Mouse (Mus musculus) intestine, postnatal 0 days (tissue): ENCODE results near the gene Gm6812. TPM values are rescaled to one million over a fixed set of nuclear protein-coding genes. Genes with fewer than 3 reads are reported as not detected.
"Not testable (repeated sequence)": the region's sequence is repeated elsewhere in the genome, so short reads cannot be mapped to it uniquely, and the experiment has no call there.

Source experiments
- ATAC-seq: fragments of 200-750 bp; cut with Nextera tagmentation; 2 replicates; pipeline ENCODE4 v1.8.0; 2017; ENCODE audit warnings: mild to moderate bottlenecking, moderate TSS enrichment, moderate library complexity
- H3K27ac ChIP-seq: fragments of 300-500 bp; sonication (generic); 2 replicates; pipeline ENCODE4 v1.5.1; 2014; ENCODE audit warnings: mild to moderate bottlenecking, low read depth, low read length, moderate library complexity
- H3K27me3 ChIP-seq: fragments of 300-500 bp; sonication (generic); replicated peaks from 2 replicates; pipeline ENCODE4 v1.6.1; 2014; ENCODE audit warnings: low read length, mixed read lengths; ENCODE audit not compliant: control insufficient read depth, insufficient read depth
- H3K36me3 ChIP-seq: fragments of 300-500 bp; sonication (generic); 2 replicates; pipeline ENCODE4 v1.6.1; 2014; ENCODE audit warnings: mild to moderate bottlenecking, moderate library complexity; ENCODE audit not compliant: control insufficient read depth, insufficient read depth
- H3K4me1 ChIP-seq: fragments of 300-500 bp; sonication (generic); replicated peaks from 2 replicates; pipeline ENCODE4 v1.6.1; 2014; ENCODE audit warnings: antibody characterized with exemption, low read length, mixed read lengths; ENCODE audit not compliant: control insufficient read depth, insufficient read depth
- H3K4me2 ChIP-seq: fragments of 300-500 bp; sonication (generic); replicated peaks from 2 replicates; pipeline ENCODE4 v1.6.1; 2014; ENCODE audit warnings: low read depth, mild to moderate bottlenecking, moderate library complexity
- H3K4me3 ChIP-seq: fragments of 300-500 bp; sonication (generic); 2 replicates; pipeline ENCODE4 v1.5.1; 2014; ENCODE audit warnings: low read depth, low read length
- H3K9ac ChIP-seq: fragments of 300-500 bp; sonication (generic); 2 replicates; pipeline ENCODE4 v1.6.1; 2014; ENCODE audit warnings: mild to moderate bottlenecking, low read depth, low read length
- H3K9me3 ChIP-seq: fragments of 300-500 bp; sonication (generic); 2 replicates; pipeline ENCODE4 v1.6.1; 2016; ENCODE audit warnings: mixed run types; ENCODE audit not compliant: control insufficient read depth
- CTCF ChIP-seq: sonication (generic); IDR thresholded peaks from 2 replicates; pipeline ENCODE4 v1.5.1; 2016; ENCODE audit warnings: low read depth, mild to moderate bottlenecking, control low read depth, antibody characterized with exemption, moderate library complexity
- WGBS: fragments of 180-500 bp; shearing (Covaris S2); extraction: QIAGEN DNeasy Blood & Tissue Kit; methylation state at CpG from one replicate; pipeline ENCODE4 v1.1.7; 2014; 5-methylcytosine and 5-hydroxymethylcytosine counted together
- polyA plus RNA-seq: library from polyadenylated mRNA; unstranded; fragments of >200 nt; fragmentation: Nextera tagmentation; extraction: Ambion mirVana; gene quantifications from 2 replicates; pipeline ENCODE4 v1.2.1, GENCODE M21; 2015

Gm6812 gene
- polyA plus RNA-seq: not detected in 2 replicates

DNA sequence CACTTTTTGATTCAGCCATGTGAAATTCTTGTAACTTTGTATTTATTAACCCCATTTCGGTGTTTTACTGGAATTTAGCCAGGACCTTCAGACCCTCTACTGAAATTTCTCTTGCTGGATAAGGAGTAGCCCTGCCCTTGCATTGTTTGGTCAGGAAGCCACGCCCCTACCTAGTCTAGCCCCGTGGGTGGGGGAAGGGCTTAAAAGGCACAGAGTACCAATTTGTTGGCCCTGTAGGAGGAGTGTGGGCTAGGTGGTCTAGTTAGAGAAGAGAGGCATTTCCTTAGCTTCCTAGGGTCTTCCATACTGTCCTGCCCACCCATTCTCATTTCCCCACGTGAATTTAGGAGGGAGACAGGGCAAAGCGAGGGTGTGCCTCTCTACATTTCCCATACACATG is at the start of gene Gm6812:
Gene Gm6812 (minus strand): TSS at position 101 of the 400 bp plus-strand sequence.
- H3K4me1 ChIP-seq, H3K4me2 ChIP-seq, H3K9ac ChIP-seq, H3K9me3 ChIP-seq, H3K36me3 ChIP-seq, H3K27ac ChIP-seq, ATAC-seq, H3K27me3 ChIP-seq, H3K4me3 ChIP-seq: not testable (repeated sequence)
- 65% methylated on average over 3 of the region's 5 CpGs for WGBS

DNA sequence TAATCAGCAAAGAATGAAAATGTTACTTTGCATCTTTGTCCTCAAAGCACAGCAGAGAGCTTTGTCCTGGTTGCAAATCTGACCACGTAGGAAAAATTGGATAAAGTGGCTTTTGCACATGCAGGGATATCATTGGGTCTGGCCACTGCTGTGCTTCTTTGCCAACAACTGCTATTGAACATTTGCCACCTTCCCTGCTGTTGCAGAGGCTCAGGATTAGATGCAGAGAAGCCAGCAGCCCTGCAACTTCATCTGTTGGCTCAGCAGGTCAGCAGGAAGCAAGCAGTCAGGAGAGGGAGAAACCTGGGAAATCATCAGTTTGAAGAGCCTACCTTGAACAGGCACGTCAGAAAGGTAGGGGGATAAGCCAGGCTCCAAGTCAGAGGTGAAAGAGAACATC is 27.7 kb downstream of the Gm6812 start:
- Histone ChIP-seq H3K27me3 (no peaks in the 10 kb centered on the region), H3K4me1 (no peaks in the 10 kb centered on the region), H3K27ac (no peak overlapping the region), H3K9me3 (no peaks in the 10 kb centered on the region), H3K36me3 (no peaks in the 10 kb centered on the region), H3K9ac (no peak overlapping the region), H3K4me2 (no peak overlapping the region), H3K4me3 (no peak overlapping the region)
- 48% methylated on average over 2 of the region's 2 CpGs for WGBS
- TF ChIP-seq CTCF: no peak
- ATAC-seq: no peak

Other genes with a start within 250 kb of the Gm6812 start
- 21.2 and 22.9 TPM in 2 replicates for gene Fmr1, start 214.5 kb downstream of the Gm6812 start, polyA plus RNA-seq
- gene Fmr1nb, start 131.2 kb downstream of the Gm6812 start, polyA plus RNA-seq: 0.99 and 2.7 TPM in 2 replicates
- gene Gm14698, start 72.0 kb downstream of the Gm6812 start, polyA plus RNA-seq: 1.7 and 2.2 TPM in 2 replicates